Mouse (Mus musculus) adrenal gland, postnatal 25 days (tissue): ENCODE measurements at regions not wholly inside any gene's neighbourhood (a gene's known extent, or its start where the extent isn't known, plus 50 kb on each side); places are given as distances from the start of the nearest gene placed in this dataset.
A peak's percentile ranks its signal among the peaks of the same experiment; 100 is the strongest.

ENCODE experiments used
- DNase-seq: peaks from one replicate; pipeline ENCODE4 v3.0.0; 2021; ENCODE audit warnings: mixed read lengths

DNA sequence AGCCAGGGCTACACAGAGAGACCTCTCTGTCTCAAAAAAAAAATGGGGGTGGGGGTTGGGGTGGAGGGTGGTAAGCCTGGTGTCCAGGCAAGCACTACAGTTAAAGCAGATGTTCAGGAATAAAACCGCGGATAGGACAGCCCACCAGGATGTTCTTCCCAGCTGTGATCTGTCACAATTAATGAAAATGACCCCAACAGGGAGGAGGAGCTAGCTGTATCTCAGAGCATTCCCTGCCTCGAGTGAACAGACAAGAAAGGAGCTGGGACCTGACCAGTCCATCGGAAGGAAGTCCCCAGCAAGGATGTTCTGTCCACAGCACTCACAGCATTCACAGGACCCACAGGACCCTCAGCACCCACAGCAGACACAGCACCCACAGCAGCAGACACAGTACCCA, 80.4 kb downstream of the Utp6 start:
- no peak for DNase-seq

DNA sequence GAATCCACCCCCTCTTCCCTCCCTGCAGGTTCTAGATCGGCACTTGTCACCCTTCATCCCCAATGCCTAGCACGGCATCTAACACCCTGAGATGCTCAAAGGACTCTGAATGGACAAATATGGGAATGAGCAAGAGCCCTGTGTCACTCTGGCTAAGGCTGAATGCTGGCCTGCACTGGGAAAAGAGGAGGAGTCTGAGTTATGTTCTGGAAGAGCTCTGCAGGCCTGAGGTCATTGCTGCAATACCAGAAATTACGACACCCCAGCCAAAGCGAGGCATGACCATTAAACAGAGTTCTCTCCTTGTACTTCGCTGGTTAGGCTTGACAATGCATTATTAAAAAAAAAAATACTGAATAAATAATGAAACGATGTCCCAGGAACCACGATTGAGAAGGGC, 84.1 kb downstream of the Utp6 start:
- DNase-seq: peak; percentile 25

DNA sequence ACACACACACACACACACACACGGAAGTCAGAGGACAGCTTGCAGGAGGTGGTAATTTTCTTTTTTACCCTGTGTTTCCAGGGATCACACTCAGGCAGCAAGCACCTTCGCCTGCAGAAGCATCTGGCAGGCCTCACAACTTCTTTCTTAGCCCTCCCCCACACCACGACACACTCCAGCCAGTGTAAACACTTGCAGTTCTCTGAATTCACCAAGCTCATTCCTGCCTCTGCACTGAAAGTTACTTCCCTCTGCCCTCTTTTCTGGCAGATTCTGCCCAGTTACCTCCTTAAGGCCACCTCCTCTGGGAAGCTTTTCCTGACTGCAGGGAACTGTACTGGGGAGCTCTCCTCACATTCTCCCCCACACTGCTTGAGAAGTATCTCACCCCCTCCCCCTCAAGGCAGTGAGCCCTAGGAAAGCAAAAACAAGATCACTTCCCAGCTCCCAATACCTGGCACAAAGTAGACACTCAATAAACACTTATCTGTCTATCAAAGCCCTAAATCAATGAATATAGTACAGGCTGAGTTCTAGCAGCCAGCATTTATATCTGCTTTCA, 84.9 kb downstream of the Utp6 start:
- no peak for DNase-seq

DNA sequence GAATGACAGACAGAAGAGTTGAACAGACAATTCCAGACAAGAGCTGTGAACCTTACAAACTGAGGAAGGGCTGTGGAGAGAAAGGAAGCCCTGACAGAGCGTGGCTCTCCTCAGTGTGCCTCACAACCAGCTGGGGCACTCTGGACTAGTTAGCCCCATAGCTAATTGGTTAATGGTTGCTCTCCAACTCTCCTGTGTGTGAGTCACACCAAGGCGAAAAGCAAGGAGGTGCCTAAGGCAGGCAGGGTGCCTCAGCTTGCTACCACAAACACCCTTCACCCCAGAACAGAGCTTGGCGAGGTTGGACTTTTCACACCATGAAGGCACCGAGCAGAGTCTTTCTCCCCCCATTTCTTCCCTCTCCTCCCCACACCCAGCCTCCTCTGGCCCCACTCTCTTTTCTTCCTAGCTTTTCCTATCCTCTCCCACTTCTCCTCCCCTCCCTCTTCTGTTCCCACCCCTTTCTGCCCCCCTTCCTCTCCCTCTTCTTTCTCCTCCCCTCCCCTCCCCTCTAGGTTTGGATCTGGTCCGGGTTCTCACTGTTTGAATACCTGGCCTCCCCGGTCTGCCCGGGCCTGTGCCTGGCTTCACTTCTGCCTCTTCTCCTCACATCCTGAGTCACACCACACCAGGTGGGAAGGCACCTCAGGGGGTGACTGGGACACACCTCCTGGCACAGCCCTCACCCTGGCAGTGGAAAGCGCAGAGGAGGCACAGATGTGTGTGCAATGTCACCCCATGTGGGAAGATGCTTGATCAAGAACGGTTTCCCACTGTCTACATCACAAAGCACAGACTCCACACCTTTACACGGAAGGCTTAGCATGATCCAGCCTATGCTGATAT, 90.2 kb downstream of the Utp6 start:
- DNase-seq: no peak

DNA sequence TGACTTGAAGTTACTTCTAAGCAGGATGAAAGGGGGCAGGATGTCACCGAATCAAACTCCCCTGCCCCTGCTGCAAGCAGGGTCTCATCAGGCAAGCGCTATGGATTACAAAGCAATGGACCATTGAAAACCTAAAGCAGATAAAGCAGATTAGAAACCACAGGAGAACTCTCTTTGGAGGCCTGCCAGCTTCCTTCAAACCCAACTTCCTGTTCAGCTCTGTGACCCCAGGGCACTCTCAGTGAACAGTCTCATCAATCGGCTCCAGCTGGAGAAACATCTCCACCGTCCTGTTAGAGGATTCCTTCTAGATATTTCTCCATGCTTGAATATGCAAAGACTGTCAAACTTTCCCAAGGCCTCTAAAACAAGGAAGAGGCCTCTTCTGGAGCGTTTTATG, 92.0 kb downstream of the Utp6 start:
- DNase-seq: peak; percentile 15

DNA sequence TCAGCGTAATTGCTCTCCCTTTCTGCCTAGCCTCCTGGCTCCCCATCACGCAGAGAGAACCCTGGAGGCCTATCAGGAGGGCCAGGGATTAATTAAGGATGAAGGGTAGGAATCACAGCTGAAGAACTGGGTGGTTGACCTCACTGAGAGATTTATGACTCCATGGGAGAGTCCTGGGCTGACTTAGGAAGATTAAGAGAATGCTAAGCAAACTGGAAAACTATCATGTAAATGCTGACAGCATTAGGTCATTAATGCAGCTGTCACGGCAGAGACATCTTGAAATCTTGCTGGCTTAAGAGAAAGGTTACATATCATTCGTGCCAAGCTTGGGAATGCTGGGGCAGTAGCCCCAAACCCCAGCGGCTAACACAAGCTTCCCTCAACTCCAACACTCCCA, 93.2 kb downstream of the Utp6 start:
- DNase-seq: no peak

DNA sequence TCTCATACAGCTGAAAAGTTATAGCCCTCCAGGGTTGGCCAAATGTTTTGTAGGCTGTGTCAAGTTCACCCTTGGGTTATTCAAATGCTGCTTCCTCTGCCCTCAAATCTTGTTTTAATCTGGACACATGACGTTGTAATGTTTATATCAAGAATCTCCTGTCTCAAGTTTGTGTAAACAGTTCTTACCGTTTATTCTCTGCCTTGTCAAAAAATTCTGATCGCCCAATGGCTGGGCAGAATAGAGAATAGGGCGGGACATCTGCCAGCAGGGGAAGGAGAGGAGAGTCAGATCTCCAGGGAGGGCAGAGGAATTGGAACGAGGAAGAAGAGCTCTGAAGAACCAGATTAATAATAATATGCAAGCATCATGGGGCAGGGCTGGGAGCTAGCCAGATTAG, 97.4 kb downstream of the Utp6 start:
- DNase-seq: no peak

DNA sequence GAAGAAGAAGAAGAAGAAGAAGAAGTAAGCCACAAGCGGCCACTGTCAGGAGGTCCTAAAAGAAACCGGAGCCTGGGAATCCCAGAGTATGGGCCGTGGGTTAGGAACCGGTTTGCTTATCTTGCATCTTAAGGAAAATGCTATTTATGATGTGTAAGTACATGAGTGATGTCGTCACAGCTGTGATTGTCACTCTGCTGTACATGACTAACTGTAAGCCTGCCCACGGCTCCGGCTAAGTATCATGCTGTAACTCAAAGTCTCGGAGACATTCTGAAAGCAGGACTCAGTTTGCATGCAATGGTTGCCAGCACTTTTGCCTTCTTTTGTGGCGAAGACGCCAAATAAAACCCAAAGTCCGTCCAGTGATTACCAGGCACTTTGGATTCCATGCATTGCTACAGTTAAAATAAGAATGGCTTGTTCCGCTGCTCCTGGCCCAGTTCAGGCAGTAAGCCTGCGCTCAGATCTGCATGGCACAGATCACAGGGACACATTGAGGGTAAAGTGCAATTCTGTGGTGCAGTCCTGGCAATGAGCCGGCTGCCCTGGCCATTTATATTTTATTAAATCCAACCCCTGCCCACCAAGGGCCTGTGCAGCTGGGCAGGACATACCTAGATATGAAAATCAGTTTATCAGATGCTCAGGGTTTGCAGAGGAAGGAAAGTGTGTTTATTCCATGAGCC, 98.6 kb downstream of the Utp6 start:
- no peak for DNase-seq

DNA sequence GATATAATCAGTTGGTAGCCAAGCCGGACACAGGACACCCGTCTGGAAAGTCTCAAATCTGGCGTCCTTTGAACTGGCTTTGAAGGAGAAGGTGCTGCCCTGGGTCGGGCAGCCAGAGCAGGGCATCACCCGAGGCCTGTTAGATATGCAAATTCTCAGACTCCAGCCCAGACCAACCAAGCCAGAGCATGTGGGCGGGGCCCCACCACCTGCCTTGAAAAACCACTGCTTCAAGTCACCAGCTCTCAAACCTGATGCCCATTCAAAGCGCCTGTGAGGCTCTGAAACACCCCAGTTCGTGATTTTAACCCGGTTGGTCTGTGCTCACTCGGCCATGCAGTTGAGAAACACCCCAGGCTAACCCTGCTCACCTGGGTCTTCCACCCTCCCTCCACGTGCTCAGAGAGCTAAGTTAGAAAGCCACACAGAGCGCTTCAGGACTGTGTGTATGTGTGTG, 101.6 kb downstream of the Utp6 start:
- no peak for DNase-seq

DNA sequence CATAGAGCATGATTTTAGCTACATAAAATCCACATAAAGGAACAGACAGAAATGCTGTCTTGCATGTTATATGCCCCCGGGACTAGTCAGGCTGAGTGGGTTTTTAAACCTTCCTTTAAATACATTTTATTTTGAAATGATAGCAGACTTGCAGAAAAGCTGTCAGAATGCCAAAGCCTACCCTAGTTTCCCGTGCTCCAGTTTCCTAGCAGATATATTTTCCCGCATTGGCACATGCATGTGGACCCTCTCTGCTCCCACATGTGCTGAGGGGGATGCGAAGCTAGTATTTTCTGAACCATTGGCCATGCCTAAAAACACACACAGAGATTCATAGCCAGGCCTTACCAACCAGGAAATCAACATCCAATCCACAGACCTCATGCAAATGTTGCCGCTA, 105.8 kb downstream of the Utp6 start:
- DNase-seq: no peak

DNA sequence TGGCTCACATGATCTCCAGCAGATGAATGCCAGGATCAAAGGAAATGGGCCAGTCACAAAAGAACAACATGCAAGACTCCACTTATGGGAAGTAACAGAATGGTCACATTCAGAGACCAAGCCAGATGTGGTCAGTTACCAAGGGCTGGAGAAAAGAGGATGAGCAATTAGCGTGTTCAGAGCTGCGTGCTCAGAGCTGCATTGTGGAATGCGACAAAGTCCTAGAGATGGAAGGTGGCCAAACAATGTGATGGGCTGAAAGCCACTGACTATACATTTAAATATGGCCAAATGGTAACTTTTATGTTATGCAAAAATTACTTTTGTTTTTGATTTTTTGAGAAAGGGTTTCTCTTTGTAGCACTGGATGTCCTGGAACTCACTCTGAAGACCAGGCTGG, 112.6 kb downstream of the Utp6 start:
- DNase-seq: no peak

DNA sequence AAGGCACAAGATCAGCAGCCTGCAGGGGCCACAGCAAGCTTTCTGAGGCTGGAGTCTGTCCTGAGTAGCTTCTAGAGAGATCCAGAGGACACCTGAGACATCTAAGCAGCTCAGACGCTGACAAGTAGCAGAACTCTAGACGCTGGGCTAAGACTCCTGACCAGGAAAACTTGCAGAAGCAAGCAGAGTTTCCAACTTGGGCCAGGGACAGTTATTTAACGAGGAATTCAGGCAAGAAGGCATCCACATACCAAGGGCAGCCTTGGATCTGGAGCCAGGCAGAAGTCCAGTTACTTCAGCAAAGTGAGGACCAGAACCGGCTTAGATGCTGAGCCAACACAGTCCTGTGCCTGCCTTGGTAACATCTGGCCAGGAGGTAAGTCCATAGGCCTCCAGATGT, 117.8 kb downstream of the Utp6 start:
- no peak for DNase-seq

DNA sequence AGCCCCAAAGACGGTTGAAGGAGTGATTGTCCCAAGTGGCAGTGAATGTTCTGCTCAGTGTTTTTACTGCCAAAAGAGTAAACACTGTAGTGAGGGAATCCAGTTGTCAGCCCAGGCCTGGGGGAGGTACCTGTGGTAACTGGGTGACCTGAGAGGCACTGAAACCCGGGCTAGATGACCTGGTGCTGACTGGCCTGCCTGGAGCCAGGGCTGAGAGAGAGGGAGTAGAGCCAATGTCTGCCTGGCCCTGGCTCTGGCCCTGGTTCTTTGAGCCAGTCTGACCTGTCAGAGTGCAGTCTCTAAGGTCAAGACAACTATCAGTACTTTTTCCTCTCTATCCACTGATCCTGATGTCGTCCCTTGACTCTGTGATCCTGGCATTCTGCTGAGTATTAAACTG, 119.2 kb downstream of the Utp6 start:
- no peak for DNase-seq

DNA sequence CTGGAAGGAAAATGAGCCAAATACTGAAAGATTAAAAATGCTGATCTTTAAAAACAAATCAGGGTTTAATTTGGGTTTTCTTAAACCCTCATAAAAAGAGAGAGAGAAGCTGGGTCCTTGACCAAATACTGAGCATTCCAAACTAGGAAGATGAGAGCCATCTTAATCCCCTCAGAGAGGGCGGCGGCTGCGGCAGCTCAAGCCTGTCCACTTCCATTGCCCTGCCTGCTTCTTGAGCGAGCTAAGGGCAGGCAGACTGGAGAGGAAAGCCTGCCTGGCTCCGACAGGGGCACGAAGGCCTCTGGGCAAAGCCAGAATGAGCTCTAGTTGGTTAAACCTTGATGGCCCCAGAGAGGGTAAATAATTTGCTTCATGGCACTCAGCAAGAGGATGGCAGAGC, 122.2 kb downstream of the Utp6 start:
- no peak for DNase-seq

DNA sequence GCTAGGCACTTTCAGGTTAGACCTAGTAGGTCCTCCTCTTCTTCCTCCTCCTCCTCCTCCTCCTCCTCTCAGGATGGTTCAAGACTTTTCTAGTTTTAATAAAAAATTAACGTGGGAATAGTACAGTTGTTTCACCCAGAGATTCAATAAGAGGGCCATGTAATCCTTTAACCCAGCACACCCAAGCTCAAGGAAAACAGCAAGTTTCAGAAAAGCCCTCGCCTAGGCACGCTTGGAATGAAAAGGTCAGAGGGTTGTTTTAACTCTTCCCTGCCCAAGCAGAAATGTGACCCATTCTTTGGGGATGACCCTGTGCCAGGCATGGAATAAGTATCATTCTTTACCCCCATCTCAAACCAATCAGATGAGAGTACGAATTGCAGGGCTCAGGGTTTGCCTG, 124.1 kb downstream of the Utp6 start:
- DNase-seq: no peak

DNA sequence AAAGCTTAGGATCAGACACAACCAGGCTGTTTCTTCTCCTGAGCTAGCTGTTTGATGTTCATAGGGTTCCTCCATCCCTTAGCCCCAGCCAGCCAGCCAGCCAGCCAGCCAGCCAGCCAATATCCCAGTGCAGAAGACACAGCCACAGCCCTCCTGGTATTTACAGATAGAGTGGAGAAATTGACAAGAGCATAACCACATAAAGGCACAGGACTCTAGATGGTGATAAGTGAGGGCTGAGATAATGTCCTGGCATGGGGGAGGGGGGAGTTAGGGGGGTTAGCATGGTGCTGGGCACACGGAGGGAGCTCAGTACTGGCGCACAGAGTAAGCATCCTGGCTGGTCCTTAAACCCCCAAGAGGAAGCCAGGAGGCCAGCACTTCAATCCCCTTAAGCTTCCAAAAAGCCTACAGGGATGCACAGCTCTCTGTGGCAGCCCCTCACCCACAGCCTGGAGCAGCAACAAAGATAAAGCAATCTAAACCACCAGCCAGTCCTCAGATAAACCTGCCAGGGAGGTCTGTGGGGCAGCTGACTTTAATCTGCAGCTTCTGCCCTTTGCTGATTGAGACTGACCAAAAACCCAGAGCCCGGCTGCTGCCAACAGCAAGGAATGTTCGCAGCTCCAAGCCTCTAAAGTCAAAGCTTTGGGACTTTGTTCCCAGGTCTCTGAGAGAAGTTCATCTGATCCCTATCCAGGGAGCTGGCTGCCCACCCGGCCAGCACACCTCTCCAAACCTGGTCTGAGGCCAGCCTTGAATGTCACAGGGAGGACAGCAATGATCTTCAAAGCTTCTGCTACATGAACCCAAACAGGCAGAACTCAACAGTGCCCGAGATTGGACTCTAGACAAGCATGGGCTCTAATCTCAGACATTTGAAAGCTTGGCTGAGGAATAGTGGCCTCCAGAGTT, 124.9 kb downstream of the Utp6 start:
- DNase-seq: no peak

DNA sequence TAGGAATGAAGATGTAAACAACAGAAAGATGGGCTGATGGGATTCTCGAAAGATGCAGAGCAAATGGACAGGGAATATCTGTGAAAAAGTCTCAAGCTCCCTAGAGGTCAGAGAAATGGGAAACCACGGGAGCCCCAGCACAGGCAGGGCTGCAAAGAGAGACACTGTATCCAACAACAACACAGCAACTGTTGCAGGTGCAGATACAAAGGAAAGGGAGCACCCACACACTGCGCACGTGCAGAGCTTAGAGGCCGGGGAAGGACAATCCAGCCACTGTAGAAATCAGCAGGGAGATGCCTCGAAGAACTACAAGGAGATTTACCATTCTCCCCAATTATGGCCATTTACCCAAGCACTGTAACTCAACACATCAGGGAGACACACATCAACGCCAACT, 126.3 kb downstream of the Utp6 start:
- DNase-seq: no peak

DNA sequence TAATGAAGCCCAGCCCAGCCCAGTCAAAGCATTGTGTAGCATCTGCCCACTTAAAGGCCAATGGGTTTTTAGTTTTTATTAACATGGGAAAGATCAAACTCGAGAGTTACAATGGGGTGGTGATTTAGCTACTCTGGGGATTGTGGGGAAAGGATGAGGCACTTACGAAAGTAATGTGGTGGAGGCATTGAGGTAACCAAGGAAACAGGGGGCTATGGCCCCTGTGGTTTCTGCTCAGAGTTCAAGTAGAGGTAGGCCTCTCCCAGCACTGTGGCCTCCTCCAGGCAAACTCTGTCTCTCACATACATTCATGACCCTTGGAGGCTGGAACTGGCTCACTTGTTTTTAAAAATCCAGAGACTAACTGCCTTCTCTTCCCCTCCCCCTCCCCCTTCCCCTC, 128.4 kb downstream of the Utp6 start:
- DNase-seq: no peak

DNA sequence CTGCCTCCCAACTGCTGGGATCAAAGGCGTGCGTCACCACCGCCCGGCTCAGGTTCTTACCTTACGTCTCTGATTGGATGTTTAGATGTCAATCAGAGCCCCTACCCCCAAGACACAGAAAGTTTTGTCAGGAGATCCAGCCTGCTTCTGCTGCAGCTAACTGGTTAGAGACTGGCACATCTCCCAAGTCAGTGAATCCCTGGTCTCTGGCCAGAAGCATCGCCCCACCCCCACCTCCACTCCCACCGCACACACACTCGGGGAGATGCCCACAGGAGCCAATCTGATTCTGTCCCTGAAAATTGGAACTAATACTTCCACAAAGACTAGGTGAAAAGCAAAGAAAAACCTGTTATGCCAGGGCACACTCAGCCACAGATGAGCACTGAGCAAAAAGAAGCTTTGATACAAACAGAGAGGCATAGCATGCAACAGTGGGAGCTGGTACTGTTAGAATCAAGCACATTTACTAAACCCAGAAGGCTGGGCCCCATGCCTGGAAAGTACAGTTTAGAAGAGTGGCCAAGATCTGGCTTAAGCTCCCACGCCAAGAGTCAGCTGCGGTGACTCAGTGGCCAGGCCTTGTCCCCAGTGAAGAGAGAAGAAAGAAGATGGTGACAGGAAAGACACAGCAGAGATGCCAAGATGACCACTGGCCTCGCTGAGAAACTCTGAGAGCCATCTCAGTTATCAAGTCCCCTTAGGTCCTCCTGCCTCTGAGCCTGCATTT, 130.4 kb downstream of the Utp6 start:
- peak; percentile 38 for DNase-seq

DNA sequence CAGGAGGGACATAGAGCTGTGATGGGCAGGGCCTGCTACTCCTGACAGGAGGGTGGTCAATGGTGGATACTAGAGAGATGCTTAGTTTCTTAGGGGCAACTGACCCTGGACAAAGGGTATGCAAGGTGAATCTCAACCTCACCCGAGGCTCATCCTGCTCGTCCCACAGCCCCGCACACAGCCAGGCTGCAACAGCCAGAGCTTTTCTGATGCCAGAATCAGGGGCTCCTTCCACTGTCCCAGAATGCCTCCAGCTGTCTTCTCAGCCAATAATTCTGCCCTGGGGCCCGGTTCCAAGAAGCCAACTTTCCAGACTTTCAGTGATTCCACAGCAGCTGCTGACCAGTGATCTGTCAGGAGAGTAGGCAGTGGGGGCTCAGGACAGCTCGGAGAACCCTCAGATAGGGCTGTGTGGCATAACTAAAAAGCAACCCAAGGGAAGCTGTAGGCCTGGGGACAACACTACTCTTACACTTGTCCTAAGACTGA, 131.6 kb downstream of the Utp6 start:
- DNase-seq: no peak

DNA sequence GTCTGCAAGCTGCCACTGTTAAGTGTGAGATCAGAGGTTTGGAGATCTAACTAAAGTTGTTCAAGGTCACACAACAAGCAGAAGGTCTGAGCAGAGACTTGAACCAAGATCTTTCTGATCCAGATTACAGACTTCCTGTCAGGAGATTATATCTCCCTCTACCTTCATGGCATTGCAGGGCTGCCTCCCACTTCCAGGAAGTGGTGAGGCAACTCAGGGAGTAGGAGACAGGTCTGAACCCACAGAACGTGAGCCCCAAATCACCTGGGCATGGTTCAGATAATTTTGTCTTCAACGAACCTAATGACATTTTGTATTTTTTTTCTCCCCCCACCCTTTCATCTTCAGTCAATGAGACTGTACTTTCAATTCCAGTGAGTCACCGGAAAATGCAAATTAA, 135.2 kb downstream of the Utp6 start:
- DNase-seq: no peak

DNA sequence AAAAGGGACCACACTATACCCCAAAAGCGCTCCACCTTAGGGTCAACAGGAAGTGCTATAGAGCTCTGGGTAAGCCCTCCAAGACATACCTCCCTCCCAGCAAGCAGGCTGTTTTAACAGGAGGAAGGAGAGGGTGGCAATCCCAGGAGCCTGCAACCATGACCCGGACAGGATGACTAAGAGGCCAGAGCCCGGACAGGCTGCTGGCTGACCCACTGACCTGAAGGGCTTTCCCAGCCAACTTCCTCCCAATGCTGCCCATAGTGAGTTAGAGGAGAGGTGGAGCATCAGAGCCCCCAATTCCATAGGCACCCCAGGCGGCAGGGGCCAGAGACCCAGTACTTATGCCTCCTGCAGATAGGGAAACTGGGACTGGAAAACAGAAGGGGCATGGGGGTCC, 136.3 kb downstream of the Utp6 start:
- DNase-seq: no peak
